Comparison of ENCODE assay signal across 9 mouse cellular contexts in genomic region chr10:67317931-67318460, GRCm38 (mm10). TPM values are rescaled to one million over a fixed set of nuclear protein-coding genes. Genes with fewer than 3 reads are reported as not detected.
A peak's percentile ranks its signal among the peaks of the same experiment; 100 is the strongest.
DNase-seq lines count a peak whose midpoint lies in the region; ATAC-seq lines count a peak whose summit lies in the region.
"Had no signal": no experiment of that assay in that cellular context is flagged by ENCODE, and none has a peak within 500 bp of the region (broad histone marks: within the 10 kb centered on the region; RNA-seq: fewer than 3 reads in every experiment).

No protein-coding gene starts in this region.

- peak overlapping the region; percentile 37 for H3K4me3 ChIP-seq in embryonic facial prominence, embryonic 13.5 days
- H3K4me3 ChIP-seq in limb, embryonic 13.5 days: peak overlapping the region; percentile 42
- H3K4me3 ChIP-seq in midbrain, embryonic 11.5 days (ENCODE audit: low read depth, low read length): peak overlapping the region; percentile 13; the same call in 1 of the 2 replicates

- no peak overlapping the region for H3K27ac ChIP-seq in embryonic facial prominence, embryonic 13.5 days
- H3K27ac ChIP-seq in limb, embryonic 13.5 days: no peak overlapping the region
- no peak overlapping the region for H3K27ac ChIP-seq in midbrain, embryonic 11.5 days (ENCODE audit: low read depth, low read length)

- H3K4me1 ChIP-seq in embryonic facial prominence, embryonic 13.5 days: peaks cover 3% of the 10 kb centered on the region; the same call in 1 of the 2 replicates
- peaks cover 14% of the 10 kb centered on the region; the same call in 1 of the 2 replicates for H3K4me1 ChIP-seq in limb, embryonic 13.5 days
- H3K4me1 ChIP-seq in midbrain, embryonic 11.5 days (ENCODE audit: control insufficient read depth, insufficient read depth, low read length): no peaks in the 10 kb centered on the region; the same call in 1 of the 2 replicates

- peaks cover 37% of the 10 kb centered on the region for H3K27me3 ChIP-seq in embryonic facial prominence, embryonic 13.5 days
- H3K27me3 ChIP-seq in limb, embryonic 13.5 days: peaks cover 36% of the 10 kb centered on the region
- peaks cover 2% of the 10 kb centered on the region; the same call in 1 of the 2 replicates for H3K27me3 ChIP-seq in midbrain, embryonic 11.5 days (ENCODE audit: control insufficient read depth, insufficient read depth, low read length)
- H3K27me3 ChIP-seq: Patski had no signal

- DNase-seq in left cerebral cortex, postnatal 4 days: peak; percentile 27
- no peak for DNase-seq in left cerebral cortex, adult 11 months (ENCODE audit: low spot score)
- DNase-seq in midbrain, embryonic 11.5 days (ENCODE audit: low spot score, missing footprints): peak; percentile 91
- DNase-seq in natural killer cell, adult 2 months (ENCODE audit: low spot score in 2 of 2): no peak
- DNase-seq in cerebellum, adult 11 months: no peak

- intact Hi-C loops in left cerebral cortex, postnatal 4 days (cut with DNase I): loop anchor here (5.0 to 10.0 kb wide), 2 partner anchors 414 to 667 kb away; no protein-coding TSS in a partner anchor

- no peaks in the 10 kb centered on the region for H3K9me3 ChIP-seq in embryonic facial prominence, embryonic 13.5 days
- H3K9me3 ChIP-seq in limb, embryonic 13.5 days: no peaks in the 10 kb centered on the region
- no peaks in the 10 kb centered on the region for H3K9me3 ChIP-seq in midbrain, embryonic 11.5 days (ENCODE audit: control insufficient read depth, low read length)

- WGBS in embryonic facial prominence, embryonic 13.5 days: 1% methylated on average over 11 of the region's 20 CpGs
- 3% methylated on average over 15 of the region's 20 CpGs for WGBS in limb, embryonic 13.5 days
- 1% methylated on average over 20 of the region's 20 CpGs for WGBS in midbrain, embryonic 11.5 days

- H3K9ac ChIP-seq in embryonic facial prominence, embryonic 13.5 days: peak overlapping the region; percentile 57
- peak overlapping the region; percentile 50 for H3K9ac ChIP-seq in limb, embryonic 13.5 days
- H3K9ac ChIP-seq in midbrain, embryonic 11.5 days (ENCODE audit: low read length): no peak overlapping the region

- H3K36me3 ChIP-seq in embryonic facial prominence, embryonic 13.5 days: no peaks in the 10 kb centered on the region
- no peaks in the 10 kb centered on the region for H3K36me3 ChIP-seq in limb, embryonic 13.5 days
- no peaks in the 10 kb centered on the region for H3K36me3 ChIP-seq in midbrain, embryonic 11.5 days (ENCODE audit: control insufficient read depth, insufficient read depth, low read length)

- ATAC-seq in embryonic facial prominence, embryonic 13.5 days (ENCODE audit: insufficient number of reproducible peaks, insufficient read depth, low FRiP score, low TSS enrichment, low read depth): no peak
- peak; percentile 41 to 58 for ATAC-seq in hematopoietic stem cell, adult 5-6 weeks (replicated peaks in 1 of 2; ENCODE audit: insufficient read depth in 1 of 2, low FRiP score in 2 of 2, low TSS enrichment in 1 of 2, low read depth in 1 of 2, poor library complexity in 2 of 2, severe bottlenecking in 2 of 2)
- ATAC-seq in limb, embryonic 13.5 days (ENCODE audit: low FRiP score, low read depth): no peak
- ATAC-seq in midbrain, embryonic 11.5 days (ENCODE audit: low FRiP score): peak; percentile 44
- ATAC-seq: Patski had no signal

- H3K4me2 ChIP-seq in embryonic facial prominence, embryonic 13.5 days: peak overlapping the region; percentile 64
- peak overlapping the region; percentile 66 for H3K4me2 ChIP-seq in limb, embryonic 13.5 days (replicated peaks)
- H3K4me2 ChIP-seq in midbrain, embryonic 11.5 days: peak overlapping the region; percentile 46

RNA-seq across cellular contexts. Expression of gene Nrbf2, which starts 32.9 kb away (rescaled TPM):
- 10 to 100 TPM; 14.4 to 16.1 TPM for total RNA-seq in left cerebral cortex, postnatal 4 days (2021)
- polyA plus RNA-seq in embryonic facial prominence, embryonic 13.5 days (2015; fragmentation: Nextera tagmentation; extraction: Ambion mirVana): 38.5 and 38.9 TPM in 2 replicates
- total RNA-seq in hematopoietic stem cell, adult 5-6 weeks (2017): 20.3 and 21.3 TPM in 2 replicates
- polyA plus RNA-seq in limb, embryonic 13.5 days (2015; fragmentation: Nextera tagmentation; extraction: Ambion mirVana): 40.9 and 42.2 TPM in 2 replicates
- 43.6 and 51.1 TPM in 2 replicates for polyA plus RNA-seq in midbrain, embryonic 11.5 days (2014; fragmentation: Nextera tagmentation; extraction: Ambion mirVana)

Comparison
In these comparisons a context has a peak if more than half of its experiments do, and no peak if none do; other contexts are left out.
1. DNase-seq: peak in left cerebral cortex, postnatal 4 days (single experiment) and midbrain, embryonic 11.5 days (single experiment); none in left cerebral cortex, adult 11 months (single experiment), natural killer cell, adult 2 months (0 of 2) and cerebellum, adult 11 months (single experiment).
2. ATAC-seq: peak in hematopoietic stem cell, adult 5-6 weeks (2 of 2) and midbrain, embryonic 11.5 days (single experiment); none in embryonic facial prominence, embryonic 13.5 days (single experiment) and limb, embryonic 13.5 days (single experiment).
3. Peak in every context shown above with its lines, with median percentiles within 50 percentile points of each other: H3K4me2 ChIP-seq and H3K4me3 ChIP-seq.